Mouse (Mus musculus) forebrain, embryonic 12.5 days (tissue): ENCODE measurements around the gene Cdc42bpb. TPM values are rescaled to one million over a fixed set of nuclear protein-coding genes. Genes with fewer than 3 reads are reported as not detected.

ENCODE experiments used
- ATAC-seq: fragments of 200-750 bp; cut with Nextera tagmentation; 2 replicates; pipeline ENCODE4 v1.8.0; 2017; ENCODE audit warnings: moderate TSS enrichment; ENCODE audit not compliant: low FRiP score
- H3K27ac ChIP-seq: fragments of 300-500 bp; sonication (generic); 2 replicates; pipeline ENCODE4 v1.5.1; 2016; ENCODE audit warnings: mild to moderate bottlenecking
- H3K27me3 ChIP-seq: fragments of 300-500 bp; sonication (generic); 2 replicates; pipeline ENCODE4 v1.6.1; 2016; ENCODE audit warnings: mild to moderate bottlenecking
- H3K36me3 ChIP-seq: fragments of 300-500 bp; sonication (generic); replicated peaks from 2 replicates; pipeline ENCODE4 v1.6.1; 2016; ENCODE audit warnings: mild to moderate bottlenecking
- H3K4me1 ChIP-seq: fragments of 300-500 bp; sonication (generic); 2 replicates; pipeline ENCODE4 v1.6.1; 2016
- H3K4me2 ChIP-seq: fragments of 300-500 bp; sonication (generic); 2 replicates; pipeline ENCODE4 v1.6.1; 2016; ENCODE audit warnings: mild to moderate bottlenecking, moderate library complexity
- H3K4me3 ChIP-seq: fragments of 300-500 bp; sonication (generic); replicated peaks from 2 replicates; pipeline ENCODE4 v1.5.1; 2016; ENCODE audit warnings: mild to moderate bottlenecking
- H3K9ac ChIP-seq: fragments of 300-500 bp; sonication (generic); 2 replicates; pipeline ENCODE4 v1.6.1; 2016; ENCODE audit warnings: mild to moderate bottlenecking
- H3K9me3 ChIP-seq: fragments of 300-500 bp; sonication (generic); 2 replicates; pipeline ENCODE4 v1.6.1; 2016
- WGBS: fragments of 180-500 bp; shearing (Covaris S2); methylation state at CpG from one replicate; pipeline ENCODE4 v1.1.7; 2016; 5-methylcytosine and 5-hydroxymethylcytosine counted together
- polyA plus RNA-seq: library from polyadenylated mRNA; unstranded; fragments of >200 nt; fragmentation: Nextera tagmentation; extraction: Ambion mirVana; gene quantifications from 2 replicates; pipeline ENCODE4 v1.2.1, GENCODE M21; 2016

Gene Cdc42bpb
- polyA plus RNA-seq, 1 experiment from 2014 or later, result 38.9 TPM

DNA sequence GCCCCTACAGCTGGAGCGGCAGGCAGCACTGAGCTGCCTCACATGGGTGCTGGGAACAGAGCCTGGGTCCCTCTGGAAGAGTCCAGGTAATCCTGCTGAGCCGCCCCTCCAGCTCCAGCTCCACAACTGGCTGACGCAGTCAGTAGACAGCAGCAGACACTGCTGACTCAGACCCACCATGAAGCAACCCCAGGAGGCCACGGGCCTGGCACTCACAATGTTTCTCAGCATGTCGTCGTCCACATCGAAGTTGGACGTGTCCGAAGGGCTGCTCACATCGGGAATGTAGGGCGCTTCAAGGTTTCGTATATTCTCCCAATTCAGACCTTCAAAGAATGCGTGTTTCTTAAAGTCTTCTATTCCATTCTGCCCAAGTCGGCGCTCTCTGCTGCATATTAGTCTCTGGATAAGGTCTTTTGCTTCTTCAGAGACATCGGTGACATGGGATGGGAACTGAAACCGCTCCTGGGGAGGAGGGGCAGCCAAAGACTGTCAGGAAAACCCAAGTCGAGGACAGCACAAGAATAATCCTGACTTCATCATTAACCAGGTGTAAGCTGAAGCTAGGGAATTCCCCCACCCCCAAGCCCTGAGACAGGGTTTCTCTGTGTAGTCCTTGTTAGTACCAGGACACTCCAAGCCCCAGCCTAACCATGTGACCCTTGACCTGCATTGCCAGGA is 51.6 kb downstream of the Cdc42bpb start:
- Histone ChIP-seq H3K9me3 (no peaks in the 10 kb centered on the region), H3K4me2 (no peak overlapping the region), H3K9ac (no peak overlapping the region), H3K36me3 (peaks cover 77% of the 10 kb centered on the region), H3K27ac (no peak overlapping the region), H3K27me3 (no peaks in the 10 kb centered on the region), H3K4me1 (no peaks in the 10 kb centered on the region), H3K4me3 (no peak overlapping the region)
- no peak for ATAC-seq
- 92% methylated on average over 18 of the region's 18 CpGs for WGBS

- no peaks in the 10 kb centered on the region for H3K4me1 ChIP-seq
- H3K27me3 ChIP-seq, result no peaks in the 10 kb centered on the region
- WGBS, result 94% methylated on average over 12 of the region's 12 CpGs
- no peak for ATAC-seq
- H3K4me2 ChIP-seq, result no peak overlapping the region
- H3K9ac ChIP-seq, result no peak overlapping the region
- H3K36me3 ChIP-seq, result peaks cover 86% of the 10 kb centered on the region
- H3K9me3 ChIP-seq, result no peaks in the 10 kb centered on the region
- H3K4me3 ChIP-seq, result no peak overlapping the region
- H3K27ac ChIP-seq, result no peak overlapping the region
Observed at GRCm38 (mm10) chr12:111324949-111325348, 52.6 kb downstream of the Cdc42bpb start.

- H3K27me3 ChIP-seq, result no peaks in the 10 kb centered on the region
- no peak overlapping the region for H3K27ac ChIP-seq
- ATAC-seq, result no peak
- H3K4me1 ChIP-seq, result no peaks in the 10 kb centered on the region
- H3K9ac ChIP-seq, result no peak overlapping the region
- peaks cover 90% of the 10 kb centered on the region for H3K36me3 ChIP-seq
- no peak overlapping the region for H3K4me2 ChIP-seq
- no peak overlapping the region for H3K4me3 ChIP-seq
- 98% methylated on average over 21 of the region's 21 CpGs for WGBS
- H3K9me3 ChIP-seq, result no peaks in the 10 kb centered on the region
Observed at GRCm38 (mm10) chr12:111324536-111324935, 53.0 kb downstream of the Cdc42bpb start.

- Histone ChIP-seq H3K4me3 (no peak overlapping the region), H3K9me3 (no peaks in the 10 kb centered on the region), H3K27ac (no peak overlapping the region), H3K9ac (no peak overlapping the region), H3K36me3 (peaks cover 98% of the 10 kb centered on the region), H3K4me1 (no peaks in the 10 kb centered on the region), H3K4me2 (no peak overlapping the region), H3K27me3 (no peaks in the 10 kb centered on the region)
- 92% methylated on average over 4 of the region's 4 CpGs for WGBS
- ATAC-seq, result no peak
Observed at GRCm38 (mm10) chr12:111323423-111323822, 54.1 kb downstream of the Cdc42bpb start.

DNA sequence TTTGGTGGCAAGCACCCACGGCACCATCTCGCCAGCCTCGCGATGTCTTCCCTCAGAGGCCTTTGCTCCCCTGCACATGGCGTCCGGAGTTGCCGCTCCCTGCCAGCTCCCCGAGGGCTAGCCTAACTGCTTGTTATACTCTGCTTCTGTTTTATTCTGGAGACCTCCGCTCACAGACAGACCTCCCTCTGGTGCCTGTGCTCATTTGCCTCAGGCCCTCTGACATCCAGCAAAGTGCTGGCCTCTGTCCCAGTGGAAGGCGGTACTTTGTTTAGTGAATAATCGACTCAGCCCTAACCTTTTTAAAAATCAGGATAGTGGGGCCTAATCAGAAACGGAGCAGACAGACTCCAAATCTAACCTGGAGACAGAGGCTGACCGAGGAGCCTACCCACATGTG is 55.7 kb downstream of the Cdc42bpb start:
- Histone ChIP-seq H3K4me2 (no peak overlapping the region), H3K27ac (no peak overlapping the region), H3K36me3 (peaks cover 98% of the 10 kb centered on the region), H3K4me3 (no peak overlapping the region), H3K9me3 (no peaks in the 10 kb centered on the region), H3K9ac (no peak overlapping the region), H3K27me3 (no peaks in the 10 kb centered on the region), H3K4me1 (no peaks in the 10 kb centered on the region)
- ATAC-seq, result no peak
- 93% methylated on average over 13 of the region's 13 CpGs for WGBS

GRCm38 (mm10) chr12:111320549-111320948 is 57.0 kb downstream of the Cdc42bpb start:
- Histone ChIP-seq H3K4me3 (no peak overlapping the region), H3K9ac (no peak overlapping the region), H3K27ac (no peak overlapping the region), H3K9me3 (no peaks in the 10 kb centered on the region), H3K4me2 (no peak overlapping the region), H3K4me1 (no peaks in the 10 kb centered on the region), H3K36me3 (peaks cover 99% of the 10 kb centered on the region), H3K27me3 (no peaks in the 10 kb centered on the region)
- no peak for ATAC-seq
- WGBS, result 90% methylated on average over 12 of the region's 12 CpGs

- Histone ChIP-seq H3K9ac (no peak overlapping the region), H3K9me3 (no peaks in the 10 kb centered on the region), H3K4me3 (no peak overlapping the region), H3K4me2 (no peak overlapping the region), H3K36me3 (peaks cover 98% of the 10 kb centered on the region), H3K4me1 (no peaks in the 10 kb centered on the region), H3K27ac (no peak overlapping the region), H3K27me3 (no peaks in the 10 kb centered on the region)
- ATAC-seq, result no peak
- 98% methylated on average over 9 of the region's 9 CpGs for WGBS
Observed at GRCm38 (mm10) chr12:111317694-111318093, 59.8 kb downstream of the Cdc42bpb start.

- Histone ChIP-seq H3K4me1 (no peaks in the 10 kb centered on the region), H3K27ac (no peak overlapping the region), H3K4me2 (no peak overlapping the region), H3K9me3 (no peaks in the 10 kb centered on the region), H3K4me3 (no peak overlapping the region), H3K36me3 (peaks cover 98% of the 10 kb centered on the region), H3K9ac (no peak overlapping the region), H3K27me3 (no peaks in the 10 kb centered on the region)
- 90% methylated on average over 7 of the region's 7 CpGs for WGBS
- ATAC-seq, result no peak
Observed at GRCm38 (mm10) chr12:111314273-111314672, 63.2 kb downstream of the Cdc42bpb start.

- no peaks in the 10 kb centered on the region for H3K4me1 ChIP-seq
- 94% methylated on average over 10 of the region's 10 CpGs for WGBS
- ATAC-seq, result no peak
- no peaks in the 10 kb centered on the region for H3K9me3 ChIP-seq
- no peak overlapping the region for H3K9ac ChIP-seq
- no peaks in the 10 kb centered on the region for H3K27me3 ChIP-seq
- no peak overlapping the region for H3K4me3 ChIP-seq
- H3K4me2 ChIP-seq, result no peak overlapping the region
- peaks cover 96% of the 10 kb centered on the region for H3K36me3 ChIP-seq
- H3K27ac ChIP-seq, result no peak overlapping the region
Observed at GRCm38 (mm10) chr12:111311775-111312174, 65.7 kb downstream of the Cdc42bpb start.

DNA sequence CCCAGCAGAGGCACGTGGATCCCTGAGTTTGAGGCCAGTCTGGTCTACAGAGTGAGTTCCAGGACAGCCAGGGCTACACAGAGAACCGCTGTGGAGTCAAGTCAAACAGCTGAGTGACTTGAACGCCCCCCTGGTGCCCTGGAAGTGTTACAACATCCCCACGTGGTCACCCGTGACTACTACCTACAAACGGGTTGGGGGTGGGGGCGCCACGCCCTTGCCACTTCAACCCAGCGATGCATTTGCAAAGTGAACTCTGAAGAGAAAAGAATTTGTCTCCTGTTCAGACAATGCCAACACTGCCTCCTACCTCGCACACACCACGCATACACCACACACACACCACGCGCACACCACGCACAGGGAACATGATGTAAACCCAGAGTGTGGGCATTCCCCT is 67.6 kb downstream of the Cdc42bpb start:
- Histone ChIP-seq H3K27me3 (no peaks in the 10 kb centered on the region), H3K4me1 (no peaks in the 10 kb centered on the region), H3K4me3 (no peak overlapping the region), H3K9ac (no peak overlapping the region), H3K4me2 (no peak overlapping the region), H3K27ac (no peak overlapping the region), H3K9me3 (no peaks in the 10 kb centered on the region), H3K36me3 (peaks cover 96% of the 10 kb centered on the region)
- WGBS, result 91% methylated on average over 14 of the region's 14 CpGs
- ATAC-seq, result no peak

GRCm38 (mm10) chr12:111309256-111309655 is 68.3 kb downstream of the Cdc42bpb start:
- WGBS, result 89% methylated on average over 12 of the region's 12 CpGs
- Histone ChIP-seq H3K36me3 (peaks cover 96% of the 10 kb centered on the region), H3K27me3 (no peaks in the 10 kb centered on the region), H3K4me3 (no peak overlapping the region), H3K4me2 (no peak overlapping the region), H3K27ac (no peak overlapping the region), H3K4me1 (no peaks in the 10 kb centered on the region), H3K9ac (no peak overlapping the region), H3K9me3 (no peaks in the 10 kb centered on the region)
- ATAC-seq, result no peak

GRCm38 (mm10) chr12:111306821-111307220 is 70.7 kb downstream of the Cdc42bpb start:
- WGBS, result 93% methylated on average over 8 of the region's 8 CpGs
- H3K4me1 ChIP-seq, result no peaks in the 10 kb centered on the region
- no peak overlapping the region for H3K9ac ChIP-seq
- no peak overlapping the region for H3K4me3 ChIP-seq
- H3K36me3 ChIP-seq, result peaks cover 97% of the 10 kb centered on the region
- H3K27me3 ChIP-seq, result no peaks in the 10 kb centered on the region
- H3K9me3 ChIP-seq, result no peaks in the 10 kb centered on the region
- H3K4me2 ChIP-seq, result no peak overlapping the region
- no peak overlapping the region for H3K27ac ChIP-seq
- no peak for ATAC-seq

DNA sequence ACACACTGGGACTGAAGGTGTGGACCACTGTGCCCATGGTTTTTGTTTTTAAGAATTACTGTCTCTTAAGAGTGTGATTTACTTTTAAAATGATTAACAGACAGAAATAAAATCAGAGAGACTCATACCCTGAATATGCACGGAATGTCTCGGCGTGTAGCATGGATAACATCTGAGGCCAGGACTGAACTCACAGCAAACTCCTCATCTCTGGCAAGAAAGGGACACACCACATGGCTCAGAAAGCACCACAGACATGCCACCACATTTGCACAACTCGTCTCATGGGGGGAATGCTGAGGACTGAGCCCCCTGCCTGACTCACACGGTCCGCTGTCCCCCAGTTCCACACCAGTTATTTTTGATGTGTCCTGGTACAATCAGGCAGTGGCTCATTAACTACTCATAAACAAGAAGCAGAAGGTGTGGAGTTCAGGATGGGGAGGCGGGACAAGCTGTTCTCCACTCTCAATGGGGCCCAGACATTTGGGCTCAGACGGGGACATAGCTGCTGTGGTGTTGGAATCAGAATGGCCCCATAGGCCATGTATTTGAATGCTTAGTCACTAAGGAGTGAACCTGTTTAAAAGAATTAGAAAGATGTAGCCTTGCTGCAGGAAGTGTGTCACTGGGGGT is 73.7 kb downstream of the Cdc42bpb start:
- no peak for ATAC-seq
- Histone ChIP-seq H3K36me3 (peaks cover 90% of the 10 kb centered on the region), H3K9me3 (no peaks in the 10 kb centered on the region), H3K4me3 (no peak overlapping the region), H3K27me3 (no peaks in the 10 kb centered on the region), H3K27ac (no peak overlapping the region), H3K4me2 (no peak overlapping the region), H3K4me1 (no peaks in the 10 kb centered on the region), H3K9ac (no peak overlapping the region)
- 94% methylated on average over 8 of the region's 8 CpGs for WGBS
